ENCODE assay signal across 19 mouse cellular contexts in genomic region chr5:74600010-74600409, GRCm38 (mm10).
"Had no signal": no experiment of that assay in that cellular context is flagged by ENCODE, and none has a peak within 500 bp of the region (broad histone marks: within the 10 kb centered on the region; RNA-seq: fewer than 3 reads in every experiment).

No protein-coding gene starts in this region.

- H3K4me3 ChIP-seq: kidney, embryonic 15.5 days; limb, embryonic 13.5 days; liver, embryonic 13.5 days; midbrain, embryonic 12.5 days; midbrain, embryonic 15.5 days; neural tube, embryonic 12.5 days; neural tube, embryonic 15.5 days had no signal

- H3K4me1 ChIP-seq: liver, embryonic 13.5 days; midbrain, embryonic 12.5 days; midbrain, embryonic 15.5 days; neural tube, embryonic 12.5 days; neural tube, embryonic 15.5 days had no signal

- H3K27me3 ChIP-seq: kidney, embryonic 15.5 days; limb, embryonic 13.5 days; liver, embryonic 13.5 days; midbrain, embryonic 12.5 days; midbrain, embryonic 15.5 days; neural tube, embryonic 12.5 days; neural tube, embryonic 15.5 days had no signal

- H3K9ac ChIP-seq: kidney, embryonic 15.5 days; limb, embryonic 13.5 days; liver, embryonic 13.5 days; lung, embryonic 14.5 days; midbrain, embryonic 12.5 days; midbrain, embryonic 15.5 days; neural tube, embryonic 12.5 days; neural tube, embryonic 15.5 days had no signal

- H3K27ac ChIP-seq: kidney, embryonic 15.5 days; limb, embryonic 13.5 days; liver, embryonic 13.5 days; macrophage; midbrain, embryonic 12.5 days; midbrain, embryonic 15.5 days; neural tube, embryonic 12.5 days; neural tube, embryonic 15.5 days had no signal

- DNase-seq: kidney, adult 8-10 months; kidney, postnatal 10 days; kidney, postnatal 36 days; left cerebral cortex, postnatal 4 days; liver; liver, embryonic 13.5 days; lung, embryonic 14.5 days; right cerebral cortex, adult 18-20 months; right cerebral cortex, postnatal 25 days; thymus, adult 18-20 months; thymus, postnatal 36 days had no signal

- H3K4me2 ChIP-seq: kidney, embryonic 15.5 days; limb, embryonic 13.5 days; liver, embryonic 13.5 days; lung, embryonic 14.5 days; midbrain, embryonic 12.5 days; midbrain, embryonic 15.5 days; neural tube, embryonic 12.5 days; neural tube, embryonic 15.5 days had no signal

- H3K9me3 ChIP-seq: kidney, embryonic 15.5 days; limb, embryonic 13.5 days; liver, embryonic 13.5 days; midbrain, embryonic 12.5 days; midbrain, embryonic 15.5 days; neural tube, embryonic 12.5 days; neural tube, embryonic 15.5 days had no signal

- ATAC-seq: lung, postnatal 0 days; midbrain, embryonic 15.5 days had no signal
